Mouse (Mus musculus) midbrain, embryonic 14.5 days (tissue): ENCODE results near the gene Hmgb3. TPM values are rescaled to one million over a fixed set of nuclear protein-coding genes. Genes with fewer than 3 reads are reported as not detected.
"Not testable (repeated sequence)": the region's sequence is repeated elsewhere in the genome, so short reads cannot be mapped to it uniquely, and the experiment has no call there.

Experiments
- ATAC-seq: fragments of 200-750 bp; cut with Nextera tagmentation; 2 replicates; pipeline ENCODE4 v1.8.0; 2017; ENCODE audit warnings: moderate number of reproducible peaks, moderate library complexity; ENCODE audit not compliant: low FRiP score, low TSS enrichment
- DNase-seq: peaks from one replicate; pipeline ENCODE4 v3.0.0-alpha.2; 2015
- H3K27ac ChIP-seq: fragments of 300-500 bp; sonication (generic); replicated peaks from 2 replicates; pipeline ENCODE4 v1.5.1; 2014; ENCODE audit warnings: mild to moderate bottlenecking, low read depth, low read length, moderate library complexity
- H3K27me3 ChIP-seq: fragments of 300-500 bp; sonication (generic); 2 replicates; pipeline ENCODE4 v1.6.1; 2014; ENCODE audit warnings: low read length, control low read depth, mixed read lengths; ENCODE audit not compliant: control insufficient read depth, insufficient read depth
- H3K36me3 ChIP-seq: fragments of 300-500 bp; sonication (generic); 2 replicates; pipeline ENCODE4 v1.6.1; 2014; ENCODE audit warnings: low read length, control low read depth; ENCODE audit not compliant: control insufficient read depth, insufficient read depth
- H3K4me1 ChIP-seq: fragments of 300-500 bp; sonication (generic); 2 replicates; pipeline ENCODE4 v1.6.1; 2014; ENCODE audit warnings: mild to moderate bottlenecking, antibody characterized with exemption, low read length, control low read depth; ENCODE audit not compliant: control insufficient read depth, insufficient read depth
- H3K4me2 ChIP-seq: fragments of 300-500 bp; sonication (generic); 2 replicates; pipeline ENCODE4 v1.6.1; 2014; ENCODE audit warnings: mild to moderate bottlenecking, low read length, moderate library complexity
- H3K4me3 ChIP-seq: fragments of 300-500 bp; sonication (generic); replicated peaks from 2 replicates; pipeline ENCODE4 v1.5.1; 2014; ENCODE audit warnings: low read depth, low read length
- H3K9ac ChIP-seq: fragments of 300-500 bp; sonication (generic); replicated peaks from 2 replicates; pipeline ENCODE4 v1.6.1; 2014; ENCODE audit warnings: mild to moderate bottlenecking, low read length, moderate library complexity
- H3K9me3 ChIP-seq: fragments of 300-500 bp; sonication (generic); 2 replicates; pipeline ENCODE4 v1.6.1; 2016; ENCODE audit warnings: low read length, control low read depth, mixed read lengths; ENCODE audit not compliant: control insufficient read depth
- WGBS: fragments of 180-500 bp; shearing (Covaris S2); extraction: QIAGEN DNeasy Blood & Tissue Kit; methylation state at CpG from one replicate; pipeline ENCODE4 v1.1.7; 2014; 5-methylcytosine and 5-hydroxymethylcytosine counted together
- polyA plus RNA-seq: library from polyadenylated mRNA; unstranded; fragments of >200 nt; fragmentation: Nextera tagmentation; extraction: Ambion mirVana; gene quantifications from 2 replicates; pipeline ENCODE4 v1.2.1, GENCODE M21; 2014

Hmgb3 gene
- 391 and 468 TPM in 2 replicates for polyA plus RNA-seq

- Histone ChIP-seq H3K27ac (peak within 1 kb of the TSS; percentile 98), H3K9me3 (no peaks in the 10 kb centered on the region), H3K4me2 (peak within 1 kb of the TSS; percentile 61), H3K27me3 (no peaks in the 10 kb centered on the region), H3K4me3 (peak within 1 kb of the TSS; percentile 64), H3K4me1 (no peaks in the 10 kb centered on the region), H3K36me3 (peaks cover 8% of the 10 kb centered on the region), H3K9ac (peak within 1 kb of the TSS; percentile 89)
- peak; percentile 92 for DNase-seq
- 22% methylated on average over 59 of the region's 59 CpGs for WGBS
- peak; percentile 97 for ATAC-seq
These were observed at the start of gene Hmgb3 for GRCm38 (mm10) chrX:71555415-71556114. Gene Hmgb3, plus strand, starts transcription at chrX:71555918.

- not testable (repeated sequence) for H3K36me3 ChIP-seq, H3K4me3 ChIP-seq, H3K9ac ChIP-seq, H3K27ac ChIP-seq, DNase-seq, ATAC-seq, H3K4me1 ChIP-seq, H3K27me3 ChIP-seq, H3K4me2 ChIP-seq, H3K9me3 ChIP-seq
- 95% methylated on average over 4 of the region's 4 CpGs for WGBS
These were observed 49.1 kb upstream of the Hmgb3 start for GRCm38 (mm10) chrX:71506591-71506990.

- H3K4me1 ChIP-seq = no peaks in the 10 kb centered on the region
- H3K27me3 ChIP-seq = no peaks in the 10 kb centered on the region
- H3K9ac ChIP-seq = no peak overlapping the region
- H3K36me3 ChIP-seq = no peaks in the 10 kb centered on the region
- DNase-seq (no peak), ATAC-seq (no peak)
- no peak overlapping the region for H3K4me3 ChIP-seq
- no peak overlapping the region for H3K4me2 ChIP-seq
- H3K27ac ChIP-seq = no peak overlapping the region
- WGBS = 77% methylated on average over 4 of the region's 4 CpGs
- no peaks in the 10 kb centered on the region for H3K9me3 ChIP-seq
These were observed 36.5 kb upstream of the Hmgb3 start for GRCm38 (mm10) chrX:71519252-71519651.

GRCm38 (mm10) chrX:71522889-71523288, 32.8 kb upstream of the Hmgb3 start:
- WGBS = 90% methylated on average over 3 of the region's 3 CpGs
- H3K4me3 ChIP-seq = no peak overlapping the region
- H3K4me1 ChIP-seq = no peaks in the 10 kb centered on the region
- H3K4me2 ChIP-seq = no peak overlapping the region
- no peak overlapping the region for H3K9ac ChIP-seq
- no peak overlapping the region for H3K27ac ChIP-seq
- ATAC-seq (no peak), DNase-seq (no peak)
- H3K9me3 ChIP-seq = no peaks in the 10 kb centered on the region
- H3K36me3 ChIP-seq = no peaks in the 10 kb centered on the region
- no peaks in the 10 kb centered on the region for H3K27me3 ChIP-seq

GRCm38 (mm10) chrX:71524310-71524709, 31.4 kb upstream of the Hmgb3 start:
- no peak overlapping the region for H3K4me2 ChIP-seq
- no peaks in the 10 kb centered on the region for H3K36me3 ChIP-seq
- H3K9me3 ChIP-seq = no peaks in the 10 kb centered on the region
- H3K27me3 ChIP-seq = no peaks in the 10 kb centered on the region
- H3K4me1 ChIP-seq = no peaks in the 10 kb centered on the region
- DNase-seq (no peak), ATAC-seq (no peak)
- H3K9ac ChIP-seq = no peak overlapping the region
- no peak overlapping the region for H3K4me3 ChIP-seq
- H3K27ac ChIP-seq = no peak overlapping the region
- 82% methylated on average over 2 of the region's 2 CpGs for WGBS

- Histone ChIP-seq H3K4me2 (no peak overlapping the region), H3K4me3 (no peak overlapping the region), H3K27me3 (no peaks in the 10 kb centered on the region), H3K9me3 (no peaks in the 10 kb centered on the region), H3K9ac (no peak overlapping the region), H3K4me1 (no peaks in the 10 kb centered on the region), H3K27ac (no peak overlapping the region), H3K36me3 (no peaks in the 10 kb centered on the region)
- 75% methylated on average over 3 of the region's 3 CpGs for WGBS
- ATAC-seq = no peak
- DNase-seq = no peak
These were observed 30.0 kb upstream of the Hmgb3 start for GRCm38 (mm10) chrX:71525593-71526299.

GRCm38 (mm10) chrX:71527461-71527860, 28.3 kb upstream of the Hmgb3 start:
- ATAC-seq = no peak
- no peak for DNase-seq
- Histone ChIP-seq H3K27me3 (no peaks in the 10 kb centered on the region), H3K4me2 (no peak overlapping the region), H3K4me1 (no peaks in the 10 kb centered on the region), H3K4me3 (no peak overlapping the region), H3K9me3 (no peaks in the 10 kb centered on the region), H3K27ac (no peak overlapping the region), H3K36me3 (no peaks in the 10 kb centered on the region), H3K9ac (no peak overlapping the region)
- WGBS = 84% methylated on average over 1 of the region's 1 CpGs

GRCm38 (mm10) chrX:71528150-71528549, 27.6 kb upstream of the Hmgb3 start:
- no peaks in the 10 kb centered on the region for H3K9me3 ChIP-seq
- H3K4me1 ChIP-seq = no peaks in the 10 kb centered on the region
- WGBS = 68% methylated on average over 3 of the region's 3 CpGs
- DNase-seq = peak; percentile 32
- H3K9ac ChIP-seq = no peak overlapping the region
- no peaks in the 10 kb centered on the region for H3K36me3 ChIP-seq
- peak overlapping the region; percentile 73 for H3K27ac ChIP-seq
- peak; percentile 53; the same call in 1 of the 2 replicates for ATAC-seq
- no peak overlapping the region for H3K4me2 ChIP-seq
- no peaks in the 10 kb centered on the region for H3K27me3 ChIP-seq
- H3K4me3 ChIP-seq = no peak overlapping the region

GRCm38 (mm10) chrX:71528646-71529045, 27.1 kb upstream of the Hmgb3 start:
- ATAC-seq = peak; percentile 76
- Histone ChIP-seq H3K4me1 (no peaks in the 10 kb centered on the region), H3K9ac (no peak overlapping the region), H3K4me3 (no peak overlapping the region), H3K4me2 (no peak overlapping the region), H3K27me3 (no peaks in the 10 kb centered on the region), H3K36me3 (no peaks in the 10 kb centered on the region), H3K27ac (peak overlapping the region; percentile 73), H3K9me3 (no peaks in the 10 kb centered on the region)
- peak; percentile 80 for DNase-seq
- WGBS = 38% methylated on average over 6 of the region's 6 CpGs
